Mouse (Mus musculus) stomach, postnatal 0 days (tissue): ENCODE measurements around the gene Dnttip1.

Experiments used
- CTCF ChIP-seq: IDR thresholded peaks from 2 replicates; pipeline ENCODE4 v1.5.1; 2016; ENCODE audit warnings: antibody characterized with exemption, low read depth, mild to moderate bottlenecking, moderate library complexity
- EP300 ChIP-seq: optimal IDR thresholded peaks from 2 replicates; pipeline ENCODE3; 2016; ENCODE audit warnings: antibody characterized with exemption

- TF ChIP-seq CTCF: no peak
- TF ChIP-seq EP300: no peak
Measured at GRCm38 (mm10) chr2:164778015-164778287, 32.2 kb downstream of the Dnttip1 start.
